Mouse (Mus musculus) megakaryocyte, embryonic 14.5 days (primary cell): ENCODE measurements around the gene Ikbip.

Experiments used
- FLI1 ChIP-seq: IDR thresholded peaks from 2 replicates; pipeline ENCODE4 v1.6.1; 2012; ENCODE audit warnings: low read length, inconsistent platforms, mixed read lengths
- GATA1 ChIP-seq: IDR thresholded peaks from 3 replicates; pipeline ENCODE4 v1.6.1; 2012; ENCODE audit warnings: mixed read lengths, low read length, inconsistent platforms, borderline replicate concordance

DNA sequence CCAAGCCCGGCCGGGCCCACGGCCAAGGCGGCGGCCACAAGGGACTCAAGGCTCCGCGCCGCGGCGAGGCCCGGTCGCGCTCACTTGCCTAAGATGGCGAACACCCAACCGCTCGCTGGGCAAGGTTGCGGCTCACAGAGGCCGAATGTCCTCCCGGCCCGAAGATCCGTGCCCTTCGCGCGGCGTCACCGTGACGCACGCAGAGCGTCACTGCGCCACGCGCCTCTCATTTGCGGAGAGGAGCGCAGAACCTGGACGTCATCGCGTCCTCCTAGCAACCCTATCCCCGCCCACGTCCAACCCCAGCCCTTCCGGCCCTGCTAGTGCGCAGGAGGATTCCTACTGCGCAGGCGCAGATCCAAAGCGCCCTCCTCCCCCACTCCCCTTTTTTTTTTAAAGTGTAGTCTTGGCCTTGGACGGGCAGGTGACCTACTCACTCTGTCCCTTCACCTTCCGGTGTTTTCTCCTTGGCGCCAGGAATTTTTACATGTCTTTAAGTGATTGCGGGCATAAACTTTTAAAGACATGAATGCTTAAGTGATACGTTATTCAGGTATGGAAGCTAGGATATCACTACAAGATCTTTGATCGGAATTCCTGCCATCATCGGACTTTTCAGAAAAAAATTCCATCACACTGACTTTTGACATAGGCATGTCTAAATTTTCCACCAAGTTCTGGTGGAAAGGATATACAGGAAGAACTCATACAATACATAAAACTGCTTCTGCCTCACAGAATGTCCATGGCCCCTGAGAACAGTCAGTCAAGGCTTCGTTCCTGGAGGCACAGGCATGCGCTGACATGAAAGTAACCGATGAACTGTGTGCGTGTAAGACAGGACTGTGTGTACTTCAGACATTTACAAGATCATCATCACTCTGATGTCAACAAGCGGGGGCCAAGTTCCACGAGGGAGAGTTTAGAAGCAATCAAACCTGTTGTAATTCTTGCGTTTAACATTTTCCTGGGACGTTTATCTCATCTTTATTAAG is 41.4 kb downstream of the Ikbip start, which contains the start of gene Slc25a3:
- TF ChIP-seq GATA1 (no peak), FLI1 (no peak)
